Mouse (Mus musculus) midbrain, embryonic 16.5 days (tissue): ENCODE measurements around the gene Kbtbd8. TPM values are rescaled to one million over a fixed set of nuclear protein-coding genes. Genes with fewer than 3 reads are reported as not detected.

ENCODE experiments used
- ATAC-seq: fragments of 200-750 bp; cut with Nextera tagmentation; 2 replicates; pipeline ENCODE4 v1.8.0; 2017; ENCODE audit warnings: moderate TSS enrichment
- H3K27ac ChIP-seq: fragments of 300-500 bp; sonication (generic); 2 replicates; pipeline ENCODE4 v1.5.1; 2014; ENCODE audit warnings: mild to moderate bottlenecking, low read length, mixed read lengths
- H3K27me3 ChIP-seq: fragments of 300-500 bp; sonication (generic); 2 replicates; pipeline ENCODE4 v1.6.1; 2014; ENCODE audit warnings: low read depth, low read length, mixed read lengths; ENCODE audit not compliant: control insufficient read depth, insufficient read depth
- H3K36me3 ChIP-seq: fragments of 300-500 bp; sonication (generic); 2 replicates; pipeline ENCODE4 v1.6.1; 2014; ENCODE audit warnings: mild to moderate bottlenecking, low read length, moderate library complexity, mixed read lengths; ENCODE audit not compliant: control insufficient read depth, insufficient read depth
- H3K4me1 ChIP-seq: fragments of 300-500 bp; sonication (generic); 2 replicates; pipeline ENCODE4 v1.6.1; 2014; ENCODE audit warnings: mild to moderate bottlenecking, low read length, mixed read lengths; ENCODE audit not compliant: control insufficient read depth, insufficient read depth
- H3K4me2 ChIP-seq: fragments of 300-500 bp; sonication (generic); 2 replicates; pipeline ENCODE4 v1.6.1; 2014; ENCODE audit warnings: mild to moderate bottlenecking, low read length, mixed read lengths
- H3K4me3 ChIP-seq: fragments of 300-500 bp; sonication (generic); 2 replicates; pipeline ENCODE4 v1.5.1; 2014; ENCODE audit warnings: low read depth, mild to moderate bottlenecking, low read length, moderate library complexity, mixed read lengths
- H3K9ac ChIP-seq: fragments of 300-500 bp; sonication (generic); 2 replicates; pipeline ENCODE4 v1.6.1; 2014; ENCODE audit warnings: low read depth, low read length, mixed read lengths
- H3K9me3 ChIP-seq: fragments of 300-500 bp; sonication (generic); replicated peaks from 2 replicates; pipeline ENCODE4 v1.6.1; 2014; ENCODE audit warnings: mild to moderate bottlenecking, low read length, mixed read lengths; ENCODE audit not compliant: control insufficient read depth, poor library complexity, severe bottlenecking
- WGBS: fragments of 180-500 bp; shearing (Covaris S2); extraction: QIAGEN DNeasy Blood & Tissue Kit; methylation state at CpG from one replicate; pipeline ENCODE4 v1.1.7; 2014; 5-methylcytosine and 5-hydroxymethylcytosine counted together
- polyA plus RNA-seq: library from polyadenylated mRNA; unstranded; fragments of >200 nt; fragmentation: Nextera tagmentation; extraction: Ambion mirVana; gene quantifications from 2 replicates; pipeline ENCODE4 v1.2.1, GENCODE M21; 2015

Kbtbd8 gene
- polyA plus RNA-seq, 1 experiment from 2014 or later, result 5.1 TPM

GRCm38 (mm10) chr6:95163965-95164364 is 46.9 kb downstream of the Kbtbd8 start:
- H3K4me2 ChIP-seq, result no peak overlapping the region
- H3K9me3 ChIP-seq, result no peaks in the 10 kb centered on the region
- H3K36me3 ChIP-seq, result no peaks in the 10 kb centered on the region
- no peak overlapping the region for H3K9ac ChIP-seq
- peaks cover 4% of the 10 kb centered on the region for H3K4me1 ChIP-seq
- no peak for ATAC-seq
- no peak overlapping the region for H3K27ac ChIP-seq
- WGBS, result 72% methylated on average over 4 of the region's 4 CpGs
- no peaks in the 10 kb centered on the region for H3K27me3 ChIP-seq
- H3K4me3 ChIP-seq, result no peak overlapping the region

DNA sequence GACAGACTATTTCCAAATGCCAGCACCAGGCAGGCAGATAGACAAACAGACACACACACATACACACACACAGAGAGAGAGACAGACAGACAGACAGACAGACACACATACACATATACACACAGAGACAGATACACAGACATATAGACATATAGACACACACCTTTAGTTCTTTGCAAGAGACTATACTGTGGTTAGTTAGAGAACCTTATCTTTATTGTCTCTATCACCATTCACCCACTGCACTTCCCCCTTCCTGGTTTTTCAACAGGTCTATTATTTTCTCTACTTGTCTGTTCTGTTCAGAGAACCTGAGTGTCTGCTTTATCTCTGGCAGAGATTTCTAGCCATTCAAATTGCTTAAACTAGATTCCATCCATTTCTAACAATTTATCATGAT is 48.6 kb downstream of the Kbtbd8 start:
- peaks cover 7% of the 10 kb centered on the region for H3K4me1 ChIP-seq
- H3K9me3 ChIP-seq, result no peaks in the 10 kb centered on the region
- no peak for ATAC-seq

DNA sequence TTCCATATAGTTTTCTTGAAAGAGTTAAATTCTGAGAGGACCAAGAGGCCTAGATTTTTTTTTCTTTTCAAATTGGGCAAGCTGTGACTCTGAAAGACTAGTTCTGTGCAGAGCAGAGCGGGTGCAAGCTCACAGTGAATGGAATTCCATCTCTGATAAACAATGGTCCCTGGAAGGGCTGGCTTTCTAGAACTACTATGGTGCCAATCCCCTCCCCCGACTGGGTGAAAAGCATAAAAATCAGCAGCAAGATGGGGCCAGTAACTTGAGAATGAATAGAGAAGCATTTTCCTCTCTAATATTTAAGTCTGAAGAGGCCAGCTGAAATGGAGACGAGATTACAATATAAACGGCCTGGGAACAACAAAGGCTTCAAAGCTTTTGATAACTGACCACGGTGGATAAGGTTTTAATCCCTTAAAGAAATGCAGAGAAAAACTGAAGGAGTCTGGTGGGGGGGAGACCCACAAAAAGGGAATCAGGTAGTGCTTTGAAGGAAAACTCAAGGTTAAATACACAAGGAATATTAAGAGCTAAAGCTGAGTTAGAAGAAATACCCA is 50.7 kb downstream of the Kbtbd8 start:
- ATAC-seq, result 0 out of 2 replicates have a peak, but pooled peaks have one; percentile 66
- Histone ChIP-seq H3K4me3 (no peak overlapping the region), H3K9me3 (no peaks in the 10 kb centered on the region), H3K4me2 (no peak overlapping the region), H3K27me3 (no peaks in the 10 kb centered on the region), H3K27ac (peak overlapping the region; percentile 2; the same call in 1 of the 2 replicates), H3K4me1 (peaks cover 7% of the 10 kb centered on the region), H3K36me3 (no peaks in the 10 kb centered on the region), H3K9ac (no peak overlapping the region)
- WGBS, result 8% methylated on average over 5 of the region's 5 CpGs

More for the DNA sequence above, 48.6 kb downstream of the Kbtbd8 start:
- Histone ChIP-seq H3K4me3 (no peak overlapping the region), H3K27me3 (no peaks in the 10 kb centered on the region), H3K9ac (no peak overlapping the region), H3K27ac (no peak overlapping the region), H3K36me3 (no peaks in the 10 kb centered on the region), H3K4me2 (no peak overlapping the region)

DNA sequence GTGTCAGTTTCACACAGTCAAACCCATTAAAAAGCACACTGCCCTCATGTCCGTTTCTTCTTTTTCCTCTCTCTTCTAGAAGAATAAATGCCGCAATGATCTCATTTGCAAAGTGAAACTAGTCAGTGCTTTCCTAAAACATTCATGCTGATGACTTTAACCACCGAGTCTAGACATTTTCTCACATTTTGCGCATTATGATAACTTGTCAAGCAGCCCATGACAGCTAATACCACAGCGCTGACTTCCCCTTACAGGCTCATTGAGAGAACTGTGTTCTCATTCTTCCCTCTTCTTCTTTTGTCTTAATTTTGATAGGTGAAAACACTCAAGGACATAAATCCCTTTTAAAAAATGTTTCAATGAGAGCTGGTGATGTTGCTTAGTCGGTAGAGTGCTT is 52.4 kb downstream of the Kbtbd8 start:
- Histone ChIP-seq H3K9me3 (no peaks in the 10 kb centered on the region), H3K27me3 (no peaks in the 10 kb centered on the region), H3K27ac (no peak overlapping the region), H3K36me3 (no peaks in the 10 kb centered on the region), H3K9ac (no peak overlapping the region), H3K4me2 (no peak overlapping the region), H3K4me3 (no peak overlapping the region), H3K4me1 (peaks cover 11% of the 10 kb centered on the region)
- no peak for ATAC-seq
- WGBS, result 74% methylated on average over 6 of the region's 6 CpGs

DNA sequence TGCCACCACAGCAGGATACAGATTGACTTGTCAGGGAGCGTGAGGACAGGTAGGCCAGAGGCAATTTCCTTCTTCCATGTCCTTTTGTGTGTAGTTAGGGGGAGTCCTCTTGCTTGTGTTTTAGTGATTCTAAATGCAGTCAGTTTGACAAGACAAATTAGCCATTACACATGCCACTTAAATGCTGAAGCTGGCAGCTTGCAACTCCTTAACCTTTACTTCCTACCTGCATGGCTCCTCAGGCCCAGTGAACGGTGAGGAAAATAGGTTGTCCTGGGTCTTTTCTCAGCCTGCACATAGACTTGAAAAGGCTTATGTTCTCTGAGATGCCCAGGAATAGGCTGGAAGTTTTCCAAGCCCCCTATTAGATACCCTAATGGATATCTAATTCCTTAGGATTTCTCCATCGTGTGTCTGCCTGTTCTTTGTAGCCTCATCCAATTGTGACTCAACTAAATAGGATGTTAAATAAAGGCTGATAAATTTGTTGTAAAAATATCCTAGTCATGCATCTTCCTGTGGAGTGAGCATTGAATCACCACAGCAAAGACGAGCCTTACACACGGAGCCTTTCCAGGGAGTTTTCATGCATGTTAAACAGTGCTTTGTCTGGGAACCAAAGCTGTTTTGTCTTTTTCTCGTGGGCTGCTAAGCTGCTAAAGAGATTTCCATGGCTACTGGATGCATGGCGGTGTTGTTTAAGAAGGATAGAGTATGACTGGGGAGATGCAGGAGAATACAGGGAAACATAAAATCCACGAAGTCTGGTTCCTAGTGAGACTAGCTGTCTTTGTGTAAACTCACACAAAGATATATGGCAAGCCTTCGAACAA is 57.5 kb downstream of the Kbtbd8 start:
- Histone ChIP-seq H3K9ac (no peak overlapping the region), H3K36me3 (no peaks in the 10 kb centered on the region), H3K9me3 (no peaks in the 10 kb centered on the region), H3K27me3 (peaks cover 2% of the 10 kb centered on the region), H3K4me3 (no peak overlapping the region), H3K27ac (peak overlapping the region; percentile 4; the same call in 1 of the 2 replicates), H3K4me1 (peaks cover 4% of the 10 kb centered on the region), H3K4me2 (no peak overlapping the region)
- 11% methylated on average over 9 of the region's 9 CpGs for WGBS
- ATAC-seq, result peak; percentile 54; the same call in 1 of the 2 replicates

Other genes with a start within 250 kb of the Kbtbd8 start
- gene Gm10234, start 204.9 kb downstream of the Kbtbd8 start, polyA plus RNA-seq, result not detected in 2 replicates